Mouse (Mus musculus) induced T-regulatory cell, adult 2 months (primary cell): Measurements from ENCODE around the gene Plek2.
A peak's percentile ranks its signal among the peaks of the same experiment; 100 is the strongest.
"Not testable (repeated sequence)": the region's sequence is repeated elsewhere in the genome, so short reads cannot be mapped to it uniquely, and the experiment has no call there.

Experiments
- DNase-seq: peaks from one replicate; pipeline ENCODE4 v3.0.0-alpha.2; 2012; ENCODE audit warnings: low read depth

The Plek2 gene

GRCm38 (mm10) chr12:78906707-78907162 is at the start of gene Plek2:
Gene Plek2, minus strand, starts transcription at chr12:78906964.
- DNase-seq, result peak; percentile 66

- DNase-seq, result no peak
These were observed 49.6 kb upstream of the Plek2 start for GRCm38 (mm10) chr12:78956405-78956804.

GRCm38 (mm10) chr12:78952484-78952883 is 45.7 kb upstream of the Plek2 start:
- DNase-seq, result no peak

- no peak for DNase-seq
These were observed 45.3 kb upstream of the Plek2 start for GRCm38 (mm10) chr12:78952053-78952452.

- no peak for DNase-seq
These were observed 40.9 kb upstream of the Plek2 start for GRCm38 (mm10) chr12:78947661-78948060.

- peak; percentile 14 for DNase-seq
These were observed 40.4 kb upstream of the Plek2 start for GRCm38 (mm10) chr12:78947161-78947560.

GRCm38 (mm10) chr12:78942931-78943330 is 36.2 kb upstream of the Plek2 start:
- no peak for DNase-seq

- peak; percentile 8 for DNase-seq
These were observed 33.3 kb upstream of the Plek2 start for GRCm38 (mm10) chr12:78940081-78940480.

- no peak for DNase-seq
These were observed 32.8 kb upstream of the Plek2 start for GRCm38 (mm10) chr12:78939393-78940037.

GRCm38 (mm10) chr12:78936494-78936893 is 29.7 kb upstream of the Plek2 start:
- DNase-seq, result no peak

GRCm38 (mm10) chr12:78929900-78930299 is 23.1 kb upstream of the Plek2 start:
- no peak for DNase-seq

GRCm38 (mm10) chr12:78927287-78927686 is 20.5 kb upstream of the Plek2 start:
- no peak for DNase-seq

- no peak for DNase-seq
These were observed 16.9 kb upstream of the Plek2 start for GRCm38 (mm10) chr12:78923539-78924189.

- not testable (repeated sequence) for DNase-seq
These were observed 16.2 kb upstream of the Plek2 start for GRCm38 (mm10) chr12:78922977-78923376.

GRCm38 (mm10) chr12:78922058-78922457 is 15.3 kb upstream of the Plek2 start:
- DNase-seq, result no peak

GRCm38 (mm10) chr12:78921421-78921820 is 14.7 kb upstream of the Plek2 start:
- no peak for DNase-seq

- DNase-seq, result peak; percentile 90
These were observed 12.4 kb upstream of the Plek2 start for GRCm38 (mm10) chr12:78919079-78919712.

GRCm38 (mm10) chr12:78918227-78919078 is 11.7 kb upstream of the Plek2 start:
- DNase-seq, result peak; percentile 94

GRCm38 (mm10) chr12:78916278-78916677 is 9.5 kb upstream of the Plek2 start:
- peak; percentile 18 for DNase-seq

GRCm38 (mm10) chr12:78915561-78915960 is 8.8 kb upstream of the Plek2 start:
- no peak for DNase-seq

- DNase-seq, result no peak
These were observed 7.7 kb upstream of the Plek2 start for GRCm38 (mm10) chr12:78914458-78914857.
